Mouse (Mus musculus) forebrain, postnatal 0 days (tissue): ENCODE measurements around the gene Ctla4. TPM values are rescaled to one million over a fixed set of nuclear protein-coding genes. Genes with fewer than 3 reads are reported as not detected.

Experiments used
- ATAC-seq: fragments of 200-750 bp; cut with Nextera tagmentation; 2 replicates; pipeline ENCODE4 v1.8.0; 2017; ENCODE audit warnings: mild to moderate bottlenecking, moderate library complexity
- DNase-seq: peaks from one replicate; pipeline ENCODE4 v3.0.0-alpha.2; 2015
- H3K27ac ChIP-seq: fragments of 300-500 bp; sonication (generic); 2 replicates; pipeline ENCODE4 v1.5.1; 2014; ENCODE audit warnings: low read depth, mild to moderate bottlenecking, antibody characterized with exemption, low read length, moderate library complexity, mixed read lengths
- H3K27me3 ChIP-seq: fragments of 300-500 bp; sonication (generic); 2 replicates; pipeline ENCODE4 v1.6.1; 2014; ENCODE audit warnings: mild to moderate bottlenecking, low read length, mixed read lengths; ENCODE audit not compliant: insufficient read depth
- H3K36me3 ChIP-seq: fragments of 300-500 bp; sonication (generic); 2 replicates; pipeline ENCODE4 v1.6.1; 2014; ENCODE audit warnings: mild to moderate bottlenecking, moderate library complexity; ENCODE audit not compliant: insufficient read depth
- H3K4me1 ChIP-seq: fragments of 300-500 bp; sonication (generic); 2 replicates; pipeline ENCODE4 v1.6.1; 2014; ENCODE audit warnings: antibody characterized with exemption; ENCODE audit not compliant: insufficient read depth
- H3K4me2 ChIP-seq: fragments of 300-500 bp; sonication (generic); 2 replicates; pipeline ENCODE4 v1.6.1; 2014; ENCODE audit warnings: low read depth, mild to moderate bottlenecking, moderate library complexity
- H3K4me3 ChIP-seq: fragments of 300-500 bp; sonication (generic); 2 replicates; pipeline ENCODE4 v1.5.1; 2014; ENCODE audit warnings: low read depth, low read length, mixed read lengths
- H3K9ac ChIP-seq: fragments of 300-500 bp; sonication (generic); 2 replicates; pipeline ENCODE4 v1.6.1; 2014; ENCODE audit warnings: mild to moderate bottlenecking
- H3K9me3 ChIP-seq: fragments of 300-500 bp; sonication (generic); 2 replicates; pipeline ENCODE4 v1.6.1; 2016; ENCODE audit warnings: low read length
- CTCF ChIP-seq: sonication (generic); IDR thresholded peaks from 2 replicates; pipeline ENCODE4 v1.5.1; 2016; ENCODE audit warnings: antibody characterized with exemption, control low read depth, low read depth
- whole genome bisulfite sequencing: fragments of 180-500 bp; shearing (Covaris S2); extraction: QIAGEN DNeasy Blood & Tissue Kit; methylation state at CpG from one replicate; pipeline ENCODE4 v1.1.7; 2014; 5-methylcytosine and 5-hydroxymethylcytosine counted together
- polyA plus RNA-seq: library from polyadenylated mRNA; unstranded; fragments of >200 nt; fragmentation: Nextera tagmentation; extraction: Ambion mirVana; gene quantifications from 2 replicates; pipeline ENCODE4 v1.2.1, GENCODE M21; 2015
- total RNA-seq: library from RNA; depleted of rRNA; stranded (reverse); fragments of >200 nt; gene quantifications from 2 replicates; pipeline ENCODE4 v1.2.3, GENCODE M21; 2014

Ctla4 gene
- total and polyA plus RNA-seq, 2 experiments from 2014 or later = 0.10 TPM; not detected in 1

DNA sequence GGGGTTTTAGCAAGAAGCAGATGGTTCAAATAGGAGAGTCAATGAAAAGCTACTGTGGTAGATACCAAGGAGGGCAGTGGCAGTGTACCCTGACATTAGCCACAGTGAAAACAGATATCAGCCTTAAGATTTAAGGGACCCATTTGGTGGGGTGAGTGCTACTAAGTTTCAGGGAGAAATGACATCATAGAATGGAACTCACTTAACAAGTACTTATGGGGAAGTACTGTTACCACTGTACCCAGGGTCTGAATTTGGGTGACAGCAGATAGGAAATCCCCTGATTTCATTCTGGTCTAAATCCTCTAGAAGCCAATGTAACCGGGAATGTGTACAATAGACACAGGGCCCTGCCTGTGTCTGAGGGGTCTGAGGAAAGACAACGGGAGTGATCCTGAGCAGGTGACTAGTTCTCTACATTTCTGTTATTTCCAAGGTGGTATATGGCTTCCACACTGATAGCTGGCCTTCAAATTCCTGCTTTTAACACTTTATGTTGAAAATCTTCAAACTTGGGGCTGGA lies 17.7 kb downstream of the Ctla4 start:
- DNase-seq (no peak), ATAC-seq (no peak)
- Histone ChIP-seq H3K9ac (no peak overlapping the region), H3K27ac (no peak overlapping the region), H3K9me3 (no peaks in the 10 kb centered on the region), H3K4me2 (no peak overlapping the region), H3K4me1 (peaks cover 4% of the 10 kb centered on the region; the same call in 1 of the 2 replicates), H3K36me3 (no peaks in the 10 kb centered on the region), H3K4me3 (no peak overlapping the region), H3K27me3 (no peaks in the 10 kb centered on the region)
- WGBS = 94% methylated on average over 2 of the region's 2 CpGs
- TF ChIP-seq CTCF = no peak

DNA sequence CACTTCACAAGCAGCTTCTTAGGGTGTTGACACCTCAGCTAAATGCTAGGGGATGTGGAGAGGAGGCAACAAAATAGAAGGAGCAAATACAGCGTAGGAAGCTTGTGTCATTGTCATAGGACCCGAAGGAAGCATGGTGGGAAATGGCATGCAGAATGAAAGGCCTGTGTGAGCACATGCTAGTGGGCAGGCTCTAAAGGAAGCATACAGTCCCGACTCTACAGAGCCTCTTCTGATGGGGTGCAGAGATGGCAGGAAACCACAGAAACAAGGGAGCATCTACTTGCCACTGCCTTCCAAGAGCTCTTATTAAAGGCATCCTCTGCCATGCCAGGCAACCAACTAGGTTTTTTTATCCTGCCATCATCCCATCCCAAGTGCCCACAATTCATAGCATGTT lies 20.7 kb downstream of the Ctla4 start:
- Histone ChIP-seq H3K9me3 (no peaks in the 10 kb centered on the region), H3K27me3 (no peaks in the 10 kb centered on the region), H3K36me3 (no peaks in the 10 kb centered on the region), H3K4me3 (no peak overlapping the region), H3K4me1 (peaks cover under 1% of the 10 kb centered on the region; the same call in 1 of the 2 replicates), H3K9ac (no peak overlapping the region), H3K27ac (no peak overlapping the region), H3K4me2 (no peak overlapping the region)
- DNase-seq (no peak), ATAC-seq (no peak)
- WGBS = 90% methylated on average over 3 of the region's 3 CpGs
- TF ChIP-seq CTCF = no peak

DNA sequence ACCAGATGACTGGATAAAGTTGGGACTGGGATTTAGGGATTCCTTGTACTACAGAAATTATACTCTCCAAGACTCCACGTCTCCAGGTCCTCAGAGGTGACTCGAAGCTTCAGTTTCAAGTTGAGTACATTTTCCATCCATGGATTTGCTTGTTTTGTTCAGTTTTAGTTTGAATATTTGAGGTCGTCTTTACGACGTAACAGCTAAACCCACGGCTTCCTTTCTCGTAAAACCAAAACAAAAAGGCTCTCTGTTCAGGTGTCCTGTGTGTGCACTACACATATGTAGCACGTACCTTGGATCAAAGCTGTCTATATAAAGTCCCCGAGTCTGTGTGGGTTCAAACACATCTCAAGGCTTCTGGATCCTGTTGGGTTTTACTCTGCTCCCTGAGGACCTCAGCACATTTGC lies 22.0 kb downstream of the Ctla4 start:
- ATAC-seq = no peak
- Histone ChIP-seq H3K9me3 (no peaks in the 10 kb centered on the region), H3K4me2 (no peak overlapping the region), H3K4me1 (no peaks in the 10 kb centered on the region), H3K9ac (no peak overlapping the region), H3K27ac (no peak overlapping the region), H3K27me3 (no peaks in the 10 kb centered on the region), H3K36me3 (no peaks in the 10 kb centered on the region), H3K4me3 (no peak overlapping the region)
- 92% methylated on average over 9 of the region's 9 CpGs for WGBS
- no peak for DNase-seq
- TF ChIP-seq CTCF = no peak

DNA sequence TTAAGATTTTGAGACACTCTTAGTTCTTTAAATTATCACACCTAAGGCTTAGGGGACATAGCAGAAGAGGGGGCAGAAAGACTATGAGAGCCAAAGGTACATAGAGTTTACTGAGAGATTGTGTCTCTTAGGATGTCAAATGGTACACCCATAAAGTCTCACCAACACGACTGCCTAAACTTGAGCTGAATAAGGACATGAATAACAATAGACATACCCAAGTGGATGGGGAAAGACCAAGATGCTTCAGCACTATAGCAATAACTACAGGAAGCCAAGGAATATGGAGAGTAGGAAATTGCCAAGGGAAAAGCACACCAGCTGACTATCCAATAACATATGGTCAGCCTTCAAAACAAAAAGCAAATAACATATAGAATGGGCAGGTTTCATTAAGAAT lies 22.9 kb downstream of the Ctla4 start:
- H3K27me3 ChIP-seq = no peaks in the 10 kb centered on the region
- TF ChIP-seq CTCF = no peak
- 63% methylated on average over 1 of the region's 1 CpGs for WGBS
- no peak for DNase-seq
- no peak for ATAC-seq
- no peak overlapping the region for H3K4me3 ChIP-seq
- no peaks in the 10 kb centered on the region for H3K4me1 ChIP-seq
- H3K4me2 ChIP-seq = no peak overlapping the region
- no peaks in the 10 kb centered on the region for H3K9me3 ChIP-seq
- no peaks in the 10 kb centered on the region for H3K36me3 ChIP-seq
- H3K9ac ChIP-seq = no peak overlapping the region
- H3K27ac ChIP-seq = no peak overlapping the region

DNA sequence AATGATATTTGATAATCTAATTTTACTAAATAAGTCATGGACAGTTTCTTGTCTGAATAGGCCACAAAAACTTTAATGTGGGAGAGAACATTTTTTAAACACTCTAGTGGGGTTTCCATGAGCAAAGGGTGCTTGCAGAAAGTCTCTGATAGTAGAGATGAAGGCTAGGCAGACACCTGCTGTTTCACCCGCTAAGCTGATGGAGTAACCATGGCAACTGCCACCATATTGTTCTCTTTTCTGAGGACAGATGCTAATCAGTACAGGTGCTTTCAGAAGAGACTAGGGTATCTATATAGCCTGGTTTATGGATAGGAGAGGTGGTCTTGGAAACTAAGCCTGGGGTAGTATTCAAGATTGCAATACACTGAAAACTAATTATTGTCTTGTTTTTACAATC lies 24.0 kb downstream of the Ctla4 start:
- no peak for DNase-seq
- no peak for TF ChIP-seq CTCF

DNA sequence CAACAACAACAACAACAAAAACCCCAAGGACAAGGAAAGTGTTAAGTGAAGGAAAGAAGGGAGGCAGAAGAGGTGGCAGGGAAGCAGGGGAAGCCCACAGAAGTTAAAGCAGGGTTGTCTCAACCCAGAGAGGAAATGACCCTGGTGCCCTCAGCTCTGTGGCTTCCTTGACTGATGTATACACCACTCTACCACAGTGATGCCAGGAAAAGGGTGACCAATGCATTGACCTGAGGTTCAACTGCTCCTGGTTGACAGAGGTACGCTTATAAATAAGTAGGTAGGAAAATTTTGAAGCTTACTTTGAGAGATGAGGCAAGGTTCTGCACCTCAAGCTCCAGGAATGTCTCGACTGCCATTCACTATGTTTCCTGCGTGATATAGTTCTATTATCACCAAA lies 24.8 kb downstream of the Ctla4 start:
- Histone ChIP-seq H3K27ac (no peak overlapping the region), H3K4me2 (no peak overlapping the region), H3K4me1 (no peaks in the 10 kb centered on the region), H3K9me3 (no peaks in the 10 kb centered on the region), H3K4me3 (no peak overlapping the region), H3K9ac (no peak overlapping the region), H3K36me3 (no peaks in the 10 kb centered on the region), H3K27me3 (no peaks in the 10 kb centered on the region)
- ATAC-seq (no peak), DNase-seq (no peak)
- TF ChIP-seq CTCF = no peak
- WGBS = 94% methylated on average over 3 of the region's 3 CpGs

More for the DNA sequence above, 24.0 kb downstream of the Ctla4 start:
- H3K27me3 ChIP-seq = no peaks in the 10 kb centered on the region
- H3K27ac ChIP-seq = no peak overlapping the region
- no peak overlapping the region for H3K4me2 ChIP-seq
- H3K9ac ChIP-seq = no peak overlapping the region
- ATAC-seq = peak; percentile 16; the same call in 1 of the 2 replicates
- WGBS = 11% methylated on average over 1 of the region's 1 CpGs
- no peaks in the 10 kb centered on the region for H3K9me3 ChIP-seq
- no peaks in the 10 kb centered on the region for H3K4me1 ChIP-seq
- H3K4me3 ChIP-seq = no peak overlapping the region
- no peaks in the 10 kb centered on the region for H3K36me3 ChIP-seq

DNA sequence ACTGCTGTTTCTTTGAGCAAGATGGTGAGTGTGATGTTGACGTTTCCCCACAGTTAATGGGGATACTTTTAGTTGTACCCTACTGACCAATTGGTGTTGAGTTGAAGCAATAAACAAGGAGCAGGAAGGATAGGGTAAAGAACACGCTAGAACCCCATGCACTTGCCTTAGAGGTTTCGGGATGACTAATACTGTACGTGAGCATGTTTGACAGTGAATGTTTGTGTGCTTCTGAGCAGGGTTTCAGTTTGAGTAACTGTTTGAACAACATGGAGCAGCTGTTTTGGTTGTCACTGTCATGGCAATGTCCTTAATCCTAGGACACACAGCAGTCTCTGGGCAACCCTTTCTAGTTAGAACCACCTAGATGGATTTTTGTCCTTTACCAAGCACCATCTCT lies 26.5 kb downstream of the Ctla4 start:
- WGBS = 94% methylated on average over 4 of the region's 4 CpGs

More for the DNA sequence above, 26.5 kb downstream of the Ctla4 start:
- H3K4me3 ChIP-seq = no peak overlapping the region
- no peak for TF ChIP-seq CTCF
- H3K9ac ChIP-seq = no peak overlapping the region
- H3K4me2 ChIP-seq = no peak overlapping the region
- no peaks in the 10 kb centered on the region for H3K4me1 ChIP-seq
- no peaks in the 10 kb centered on the region for H3K36me3 ChIP-seq
- ATAC-seq (no peak), DNase-seq (no peak)
- no peaks in the 10 kb centered on the region for H3K27me3 ChIP-seq
- H3K27ac ChIP-seq = no peak overlapping the region
- no peaks in the 10 kb centered on the region for H3K9me3 ChIP-seq
